Mouse (Mus musculus): ENCODE results near the gene Robo4.

- TF ChIP-seq SRF (IDR thresholded peaks at IDR 0.05; ENCODE audit: control insufficient read depth, insufficient read length, low read depth): no peak
- no peak for TF ChIP-seq POLR2A (IDR thresholded peaks at IDR 0.05; ENCODE audit: insufficient read length, low read depth)
- no peak for TF ChIP-seq MYOG (IDR thresholded peaks at IDR 0.05; ENCODE audit: control insufficient read depth in 1 of 3, insufficient read depth in 1 of 3, insufficient read length in 2 of 3, low read depth in 2 of 3)
- no peak for TF ChIP-seq REST (IDR thresholded peaks at IDR 0.05; ENCODE audit: insufficient read depth, insufficient read length)
Measured at GRCm38 (mm10) chr9:37365706-37366105, 36.0 kb upstream of the Robo4 start.
